ENCODE assay signal across 8 mouse cellular contexts in genomic region chr4:133353367-133354365, GRCm38 (mm10). TPM values are rescaled to one million over a fixed set of nuclear protein-coding genes. Genes with fewer than 3 reads are reported as not detected.
DNase-seq lines count a peak whose midpoint lies in the region; ATAC-seq and TF ChIP-seq lines count a peak whose summit lies in the region.

Gene Wdtc1, minus strand, starts transcription at chr4:133353481.

- TF ChIP-seq POLR2A in cortical plate, adult 2 months (IDR thresholded peaks at IDR 0.05; ENCODE audit: extremely low read depth, insufficient read depth, low read length) = no peak

- no peak for TF ChIP-seq CTCF in layer of hippocampus, adult 2 months (conservative IDR thresholded peaks at IDR 0.05)
- TF ChIP-seq CTCF in cortical plate, adult 2 months (IDR thresholded peaks at IDR 0.05; ENCODE audit: extremely low read depth, insufficient read depth, low read length) = no peak

- H3K9me3 ChIP-seq in heart, embryonic 12.5 days (replicated peaks) = no peaks in the 10 kb centered on the region
- no peaks in the 10 kb centered on the region for H3K9me3 ChIP-seq in midbrain, embryonic 10.5 days (replicated peaks)

- no peaks in the 10 kb centered on the region for H3K36me3 ChIP-seq in heart, embryonic 12.5 days
- H3K36me3 ChIP-seq in midbrain, embryonic 10.5 days = no peaks in the 10 kb centered on the region

- intact Hi-C loops in left cerebral cortex, postnatal 25 days (cut with DNase I) = no loop called here

- H3K4me2 ChIP-seq in heart, embryonic 12.5 days = no peak within 1 kb of the TSS

- WGBS in heart, embryonic 12.5 days = 84% methylated on average over 23 of the region's 23 CpGs
- WGBS in midbrain, embryonic 10.5 days = 90% methylated on average over 23 of the region's 23 CpGs

- no peak within 1 kb of the TSS for H3K4me3 ChIP-seq in layer of hippocampus, adult 2 months
- H3K4me3 ChIP-seq in cortical plate, adult 2 months (ENCODE audit: insufficient read depth, low read length) = no peak within 1 kb of the TSS
- H3K4me3 ChIP-seq in heart, embryonic 12.5 days = no peak within 1 kb of the TSS
- no peak within 1 kb of the TSS for H3K4me3 ChIP-seq in midbrain, embryonic 10.5 days

- ATAC-seq in heart, embryonic 12.5 days (ENCODE audit: insufficient number of reproducible peaks, low FRiP score) = no peak

- no peak for DNase-seq in layer of hippocampus, adult 2 months (ENCODE audit: low spot score in 2 of 2)
- DNase-seq in layer of hippocampus, adult 11-12 months (ENCODE audit: low spot score) = no peak
- no peak for DNase-seq in left cerebral cortex, postnatal 25 days (ENCODE audit: low spot score in 2 of 2)
- no peak for DNase-seq in midbrain, embryonic 10.5 days (ENCODE audit: low spot score)
- DNase-seq in cerebellum, postnatal 25 days = no peak
- DNase-seq in kidney, adult 8-10 months = no peak

- H3K27ac ChIP-seq in layer of hippocampus, adult 2 months = no peak within 1 kb of the TSS
- no peak within 1 kb of the TSS for H3K27ac ChIP-seq in cortical plate, adult 2 months (ENCODE audit: insufficient read depth, low read length)
- no peak within 1 kb of the TSS for H3K27ac ChIP-seq in heart, embryonic 12.5 days (ENCODE audit: poor library complexity, severe bottlenecking)
- no peak within 1 kb of the TSS for H3K27ac ChIP-seq in midbrain, embryonic 10.5 days (replicated peaks)

- H3K9ac ChIP-seq in heart, embryonic 12.5 days = no peak within 1 kb of the TSS

- no peaks in the 10 kb centered on the region for H3K4me1 ChIP-seq in cortical plate, adult 2 months (ENCODE audit: control insufficient read depth, insufficient read depth, low read length)
- H3K4me1 ChIP-seq in heart, embryonic 12.5 days (replicated peaks) = no peaks in the 10 kb centered on the region
- H3K4me1 ChIP-seq in midbrain, embryonic 10.5 days = no peaks in the 10 kb centered on the region

- H3K27me3 ChIP-seq in heart, embryonic 12.5 days (replicated peaks) = no peaks in the 10 kb centered on the region
- H3K27me3 ChIP-seq in midbrain, embryonic 10.5 days (ENCODE audit: low read depth, poor library complexity, severe bottlenecking) = no peaks in the 10 kb centered on the region

RNA-seq across cellular contexts. Expression of gene Wdtc1, which starts in this region (rescaled TPM):
- total RNA-seq in layer of hippocampus, adult 2 months (2021) = 10 to 100 TPM; 78.8 to 82.5 TPM
- 46.6 and 49.1 TPM in 2 replicates for polyA plus RNA-seq in cortical plate, adult 2 months (2012; rRNA removed)
- 16.1 and 17.9 TPM in 2 replicates for polyA plus RNA-seq in heart, embryonic 12.5 days (2016; fragmentation: Nextera tagmentation; extraction: Ambion mirVana)
- 10 to 100 TPM; 58.0 to 59.7 TPM for total RNA-seq in left cerebral cortex, postnatal 25 days (2021)
- 19.2 and 20.0 TPM in 2 replicates for polyA plus RNA-seq in midbrain, embryonic 10.5 days (2016; fragmentation: Nextera tagmentation; extraction: Ambion mirVana)
